Mouse (Mus musculus): ENCODE measurements around the gene Sem1.

DNA sequence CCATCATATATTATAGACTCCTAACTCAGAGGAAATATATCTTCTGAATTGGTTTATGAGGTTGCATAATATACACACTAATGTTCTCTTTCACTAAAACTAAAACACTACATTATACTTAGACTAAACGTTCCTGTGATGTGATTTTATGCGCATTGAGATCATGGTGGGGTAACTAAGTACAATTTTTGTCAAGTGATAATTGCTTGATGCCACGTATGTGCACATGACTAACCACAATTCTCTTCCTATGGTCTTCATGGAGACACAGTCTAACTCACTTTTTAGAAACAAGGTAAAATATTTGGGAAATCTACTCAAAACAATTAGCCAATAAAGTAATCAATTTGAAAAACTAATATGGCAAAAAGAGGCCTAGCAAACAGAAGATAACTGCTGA is 1.2 kb downstream of the Sem1 start:
- TF ChIP-seq CTCF (IDR thresholded peaks at IDR 0.05) (no peak), EP300 (IDR thresholded peaks at IDR 0.05) (no peak)
